Mouse (Mus musculus) 3134 (cell line): ENCODE results near the gene Crlf2.
A peak's percentile ranks its signal among the peaks of the same experiment; 100 is the strongest.

ENCODE experiments used
- DNase-seq: peaks from one replicate; pipeline ENCODE4 v3.0.0-alpha.2; 2011; ENCODE audit warnings: low spot score; ENCODE audit not compliant: insufficient read length; ENCODE audit errors: extremely low read depth

The Crlf2 gene

GRCm38 (mm10) chr5:109558404-109559160 is at the start of gene Crlf2:
Gene Crlf2 (minus strand): TSS chr5:109558993.
- DNase-seq = peak; percentile 81

DNA sequence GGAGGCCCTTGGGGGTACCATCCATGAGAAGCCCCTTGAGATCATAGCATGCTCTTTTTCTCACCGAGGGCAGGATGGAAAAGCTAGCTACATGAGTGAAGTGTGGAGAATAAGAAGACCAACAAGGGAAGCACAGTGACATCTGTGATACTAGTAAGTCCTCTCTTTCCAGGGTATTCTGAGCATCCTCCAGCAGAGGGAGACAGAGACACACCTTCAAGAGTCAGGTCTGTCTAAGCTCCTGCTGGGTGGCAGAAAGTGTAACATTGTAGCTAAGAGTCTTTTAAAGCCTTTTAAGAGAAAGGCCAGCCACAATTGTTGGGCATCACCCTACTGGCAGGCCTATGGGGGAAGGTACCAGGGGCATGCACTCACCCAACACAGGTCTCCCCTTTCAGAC is 43.8 kb upstream of the Crlf2 start:
- peak; percentile 24 for DNase-seq

GRCm38 (mm10) chr5:109601080-109601479 is 42.3 kb upstream of the Crlf2 start:
- DNase-seq = peak; percentile 8

- peak; percentile 6 for DNase-seq
Measured at GRCm38 (mm10) chr5:109598876-109599275, 40.1 kb upstream of the Crlf2 start.

GRCm38 (mm10) chr5:109596647-109597046 is 37.9 kb upstream of the Crlf2 start:
- DNase-seq = peak; percentile 13

DNA sequence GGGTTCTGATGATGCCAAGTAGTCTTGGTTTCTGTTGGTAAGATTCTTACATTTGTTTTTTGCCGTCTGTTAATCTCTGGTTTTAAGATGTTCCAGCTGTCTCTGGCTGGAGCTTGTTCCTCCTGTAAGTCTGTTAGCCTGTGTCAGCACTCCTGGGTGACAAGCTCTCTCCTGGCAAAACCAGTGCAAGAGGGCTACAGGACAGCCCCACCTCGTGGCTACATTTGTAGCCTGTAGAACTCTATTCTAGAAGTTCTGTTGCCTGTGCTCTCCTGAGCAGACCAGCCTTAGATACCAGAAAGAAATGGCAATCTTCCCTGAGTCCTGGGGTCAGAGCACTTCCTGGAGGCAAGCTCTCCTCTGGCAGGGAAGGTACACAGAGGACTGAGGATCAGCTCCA is 4.0 kb upstream of the Crlf2 start:
- DNase-seq = no peak

DNA sequence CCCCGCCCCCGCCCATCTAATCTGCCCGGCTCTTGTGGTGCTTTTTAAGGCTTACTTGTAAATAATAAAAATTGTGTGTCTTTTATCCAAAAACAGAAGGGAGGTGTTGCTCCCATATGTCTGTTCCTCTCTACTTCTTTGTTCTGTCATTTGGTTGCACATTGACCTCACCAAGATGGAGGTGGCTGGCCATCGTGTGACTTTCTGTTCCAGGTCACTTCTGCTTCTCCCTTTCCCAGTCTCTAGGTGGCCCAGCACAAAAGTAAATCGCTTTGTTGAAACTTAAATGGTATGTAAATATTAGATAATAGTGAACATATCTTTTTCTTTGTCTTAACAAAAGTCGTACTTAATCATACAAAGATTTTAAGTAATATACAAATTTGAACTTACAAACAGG is 398 bp upstream of the Crlf2 start:
- DNase-seq = no peak

GRCm38 (mm10) chr5:109558123-109558403 is 730 bp downstream of the Crlf2 start:
- DNase-seq = no peak

GRCm38 (mm10) chr5:109557321-109558122 is 1.3 kb downstream of the Crlf2 start:
- DNase-seq = peak; percentile 24

DNA sequence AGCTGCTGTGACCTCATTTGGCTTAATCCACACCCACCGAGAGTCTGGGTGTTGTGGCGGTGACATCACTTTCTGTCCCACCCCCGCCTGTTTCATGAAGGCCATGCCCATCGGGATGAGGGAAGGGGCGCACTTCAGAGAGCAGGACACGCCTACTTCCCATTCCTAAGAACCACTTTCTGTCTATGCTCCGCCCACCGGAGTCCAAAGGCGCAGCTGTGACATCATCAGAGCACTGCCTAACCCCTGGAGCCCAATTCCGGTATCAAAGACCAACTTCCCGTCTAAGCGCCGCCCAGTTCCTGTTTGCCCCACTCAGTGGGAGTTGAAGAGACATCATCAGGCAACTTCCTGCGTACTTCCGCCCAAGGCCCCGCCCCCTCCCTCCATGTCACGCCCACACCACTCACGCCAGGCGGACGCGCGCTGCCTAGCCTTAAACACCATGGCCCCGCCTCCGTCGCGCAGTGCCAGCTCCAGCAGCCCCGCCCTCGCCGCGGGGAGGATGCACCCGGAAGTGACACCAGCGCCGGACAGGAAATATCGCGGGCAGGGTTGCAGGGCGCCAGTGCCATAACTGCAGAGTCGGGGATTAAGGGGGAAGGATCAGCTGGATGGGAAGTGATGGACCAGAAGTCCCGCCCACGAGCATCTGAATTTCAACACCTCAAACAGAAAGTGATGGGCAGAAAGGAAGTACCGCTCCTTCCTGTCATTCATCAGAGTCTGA is 2.0 kb downstream of the Crlf2 start:
- DNase-seq = peak; percentile 21

- DNase-seq = peak; percentile 34
Measured at GRCm38 (mm10) chr5:109555676-109556571, 2.9 kb downstream of the Crlf2 start.

GRCm38 (mm10) chr5:109555236-109555675 is 3.5 kb downstream of the Crlf2 start:
- no peak for DNase-seq

DNA sequence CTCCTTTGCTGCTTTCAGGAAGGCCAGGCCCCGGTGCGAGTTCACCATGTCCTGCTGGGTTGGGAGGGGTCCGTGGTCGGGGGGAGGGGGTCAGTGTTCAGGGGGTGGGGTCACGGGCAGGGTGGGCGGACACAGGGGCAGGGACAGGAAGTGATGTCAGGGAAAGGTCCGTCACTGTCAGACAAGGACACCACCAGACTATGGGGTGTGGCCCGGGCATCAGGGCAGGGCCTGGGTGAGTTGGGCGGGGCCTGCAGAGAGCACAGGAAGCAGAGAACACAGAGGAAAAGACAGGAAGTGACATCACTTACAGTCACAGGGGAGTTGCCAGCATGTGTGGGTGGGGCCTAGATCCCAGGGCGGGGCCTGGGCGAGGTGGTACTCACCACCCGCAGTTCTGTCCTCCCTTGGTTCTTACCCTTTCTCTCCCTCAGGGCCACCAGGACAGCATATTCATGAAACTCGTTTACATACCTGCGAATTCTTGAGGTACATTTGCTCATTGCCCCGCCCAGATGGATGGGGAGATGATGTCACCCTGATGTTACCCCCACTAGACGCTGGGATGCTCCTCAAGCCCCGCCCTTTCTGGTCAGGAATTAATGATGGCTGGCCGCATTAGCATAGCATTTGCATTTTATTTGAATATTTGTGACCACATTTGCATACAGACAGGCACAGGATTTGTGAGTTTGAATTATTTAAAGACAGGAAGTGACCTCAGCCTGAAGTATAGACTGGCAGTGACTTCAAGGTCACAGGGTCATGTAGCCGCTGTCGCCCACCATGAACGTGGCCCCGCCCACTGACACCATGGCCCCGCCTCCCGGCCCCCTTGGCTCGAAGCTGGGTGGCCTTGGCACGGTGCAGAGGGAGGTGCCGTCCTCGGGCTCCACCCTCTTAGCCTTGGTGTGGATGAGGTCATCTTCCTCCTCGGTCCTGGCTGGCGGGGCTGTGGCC is 4.4 kb downstream of the Crlf2 start:
- peak; percentile 34 for DNase-seq

GRCm38 (mm10) chr5:109553160-109553930 is 5.4 kb downstream of the Crlf2 start:
- peak; percentile 47 for DNase-seq

DNA sequence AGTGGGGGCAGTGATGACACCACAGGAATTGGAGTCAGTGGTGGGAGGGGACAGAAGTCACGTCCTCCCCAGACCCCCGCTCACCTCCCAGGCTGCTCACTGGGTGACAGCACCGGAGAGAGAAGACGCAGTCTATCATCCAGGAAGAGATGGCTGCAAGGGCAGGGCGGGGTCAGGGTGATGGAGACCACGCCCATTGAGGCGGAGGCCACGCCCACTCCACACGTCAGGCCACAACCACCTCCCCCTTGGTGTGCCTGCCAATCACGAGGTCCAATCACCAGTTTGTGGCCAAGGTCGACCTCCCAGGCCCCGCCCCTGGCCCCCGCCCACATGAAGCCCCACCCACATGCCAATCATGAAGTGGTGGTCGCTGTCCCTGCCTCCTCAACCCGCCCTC is 6.3 kb downstream of the Crlf2 start:
- no peak for DNase-seq

GRCm38 (mm10) chr5:109552116-109552515 is 6.7 kb downstream of the Crlf2 start:
- peak; percentile 40 for DNase-seq

DNA sequence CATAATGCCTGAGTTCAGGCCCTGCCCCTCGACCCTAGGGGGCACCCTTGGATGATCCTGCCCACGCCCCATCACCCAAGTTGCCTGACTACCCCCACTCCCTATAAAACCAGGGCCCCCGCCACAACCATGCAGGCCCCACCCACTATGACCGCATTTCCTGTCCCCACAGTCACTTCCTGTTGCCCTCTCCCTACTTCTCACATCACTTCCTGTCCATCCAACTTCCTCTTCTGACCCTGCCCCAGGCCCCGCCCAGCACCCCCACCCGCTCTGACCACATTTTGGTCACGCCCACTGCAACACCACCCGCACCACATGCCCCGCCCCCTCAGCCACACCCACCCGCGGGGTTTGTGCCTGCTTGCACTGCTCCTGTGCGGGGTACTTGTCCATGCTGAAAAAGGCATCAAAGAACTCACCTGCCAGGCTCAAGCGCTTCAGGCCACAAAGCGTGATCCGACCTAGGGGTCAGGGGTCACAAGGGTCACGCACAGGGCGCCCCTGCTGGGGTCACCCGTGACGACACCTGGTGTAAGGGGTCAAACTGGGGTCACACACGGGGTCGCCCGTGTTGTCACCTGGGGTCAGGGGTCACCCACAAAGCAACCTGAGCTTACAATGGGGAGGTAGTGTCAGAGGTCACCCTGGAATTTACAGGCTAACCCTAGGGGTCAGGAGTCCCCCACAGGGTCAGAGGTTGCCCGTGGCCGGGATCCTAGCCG is 7.6 kb downstream of the Crlf2 start:
- peak; percentile 29 for DNase-seq
